Mouse (Mus musculus) brain, embryonic 14.5 days (tissue): Measurements from ENCODE around the gene Sesn2.

ENCODE experiments used
- CTCF ChIP-seq: fragments of 200-500 bp; IDR thresholded peaks from 2 replicates; pipeline ENCODE4 v1.5.1; 2012; ENCODE audit warnings: inconsistent platforms, mild to moderate bottlenecking, moderate library complexity, borderline replicate concordance; ENCODE audit not compliant: insufficient read depth, insufficient read length; ENCODE audit errors: extremely low read depth
- POLR2A ChIP-seq: fragments of 200-500 bp; IDR thresholded peaks from 2 replicates; pipeline ENCODE4 v1.6.1; 2012; ENCODE audit warnings: mild to moderate bottlenecking, inconsistent platforms, borderline replicate concordance; ENCODE audit not compliant: poor library complexity, insufficient read depth, insufficient read length, severe bottlenecking; ENCODE audit errors: extremely low read depth

DNA sequence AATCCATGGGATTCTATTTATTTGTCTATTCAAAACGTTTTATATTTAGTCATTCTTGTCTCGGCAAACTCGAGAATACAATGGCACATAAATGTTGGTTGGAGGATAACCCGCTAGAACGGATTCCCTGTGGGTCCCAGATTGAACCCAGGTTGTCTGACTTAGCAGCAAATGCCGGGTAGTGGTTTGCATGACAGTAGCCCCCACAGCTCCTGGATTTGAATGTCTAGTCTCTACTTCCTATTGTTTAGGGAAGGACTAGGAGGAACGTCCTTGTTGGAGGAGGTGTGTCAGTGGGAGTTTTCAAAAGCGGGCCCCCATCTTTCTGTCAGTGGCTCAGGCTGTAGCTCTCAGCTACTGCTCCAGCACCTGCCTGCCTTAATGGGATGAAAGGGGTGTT, 50.1 kb downstream of the Sesn2 start:
- TF ChIP-seq CTCF = no peak
- TF ChIP-seq POLR2A = no peak
